Mouse (Mus musculus) adipocyte (in vitro differentiated cells): ENCODE measurements around the gene Gm7030.
A peak's percentile ranks its signal among the peaks of the same experiment; 100 is the strongest.
"Not testable (repeated sequence)": the region's sequence is repeated elsewhere in the genome, so short reads cannot be mapped to it uniquely, and the experiment has no call there.

ENCODE experiments used
- DNase-seq: peaks from one replicate; pipeline ENCODE4 v3.0.0-alpha.2; 2016; ENCODE audit warnings: low spot score

The Gm7030 gene

GRCm38 (mm10) chr17:36135421-36136231 lies 6.4 kb upstream of the Gm7030 start:
- DNase-seq = not testable (repeated sequence)

GRCm38 (mm10) chr17:36131516-36132265 lies 2.5 kb upstream of the Gm7030 start:
- peak; percentile 92 for DNase-seq

- not testable (repeated sequence) for DNase-seq
These were observed 700 bp downstream of the Gm7030 start for GRCm38 (mm10) chr17:36128525-36128924.

GRCm38 (mm10) chr17:36124111-36124510 lies 5.1 kb downstream of the Gm7030 start:
- not testable (repeated sequence) for DNase-seq

- DNase-seq = peak; percentile 66
These were observed 7.7 kb downstream of the Gm7030 start, which contains the start of gene Gm19684 for GRCm38 (mm10) chr17:36121352-36122020. TSS of gene Gm19684 (plus strand) at chr17:36121678.

- not testable (repeated sequence) for DNase-seq
These were observed 8.4 kb downstream of the Gm7030 start for GRCm38 (mm10) chr17:36120839-36121238.

GRCm38 (mm10) chr17:36116545-36116944 lies 12.7 kb downstream of the Gm7030 start:
- DNase-seq = not testable (repeated sequence)

GRCm38 (mm10) chr17:36113979-36114593 lies 15.1 kb downstream of the Gm7030 start:
- DNase-seq = peak; percentile 75

GRCm38 (mm10) chr17:36111510-36111868 lies 17.7 kb downstream of the Gm7030 start:
- DNase-seq = peak; percentile 52

GRCm38 (mm10) chr17:36110641-36111509 lies 18.4 kb downstream of the Gm7030 start:
- not testable (repeated sequence) for DNase-seq

- not testable (repeated sequence) for DNase-seq
These were observed 19.1 kb downstream of the Gm7030 start for GRCm38 (mm10) chr17:36110129-36110528.

- DNase-seq = not testable (repeated sequence)
These were observed 27.1 kb downstream of the Gm7030 start for GRCm38 (mm10) chr17:36102091-36102490.

GRCm38 (mm10) chr17:36099603-36100002 lies 29.6 kb downstream of the Gm7030 start:
- not testable (repeated sequence) for DNase-seq

GRCm38 (mm10) chr17:36093936-36094335 lies 35.3 kb downstream of the Gm7030 start:
- DNase-seq = no peak

GRCm38 (mm10) chr17:36092520-36092919 lies 36.7 kb downstream of the Gm7030 start:
- DNase-seq = not testable (repeated sequence)

- not testable (repeated sequence) for DNase-seq
These were observed 37.3 kb downstream of the Gm7030 start for GRCm38 (mm10) chr17:36091933-36092332.

GRCm38 (mm10) chr17:36085976-36086375 lies 43.2 kb downstream of the Gm7030 start:
- not testable (repeated sequence) for DNase-seq

GRCm38 (mm10) chr17:36083870-36084451 lies 45.3 kb downstream of the Gm7030 start:
- peak; percentile 1 for DNase-seq

- DNase-seq = peak; percentile 1
These were observed 45.9 kb downstream of the Gm7030 start for GRCm38 (mm10) chr17:36083266-36083869.
